17 mouse cellular contexts compared by ENCODE assay signal in genomic region chr9:115134736-115135135, GRCm38 (mm10).
DNase-seq lines count a peak whose midpoint lies in the region; ATAC-seq and TF ChIP-seq lines count a peak whose summit lies in the region.
"Had no signal": no experiment of that assay in that cellular context is flagged by ENCODE, and none has a peak within 500 bp of the region (broad histone marks: within the 10 kb centered on the region; RNA-seq: fewer than 3 reads in every experiment).

No protein-coding gene starts in this region.

- peak; percentile 18 to 25 for DNase-seq in cerebellum, postnatal 14 days
- no peak for DNase-seq in cerebellum, adult 2 months
- DNase-seq in kidney, postnatal 0 days (ENCODE audit: low spot score) = no peak
- no peak for DNase-seq in kidney, adult 8-10 months
- DNase-seq in A20 (ENCODE audit: low read depth, low spot score) = peak; percentile 6
- DNase-seq in ovary, adult 18-20 months (ENCODE audit: low spot score) = no peak
- DNase-seq in right cerebral cortex, postnatal 25 days = no peak
- DNase-seq: cerebellum, adult 11-12 months; heart, adult 11 months; kidney, adult 9 months; layer of hippocampus, adult 9-11 months; right cerebral cortex, postnatal 14 days had no signal

- TF ChIP-seq CTCF in cerebellum, adult 2 months (IDR thresholded peaks at IDR 0.05; ENCODE audit: borderline replicate concordance, insufficient read depth, low read depth, low read length) = no peak
- TF ChIP-seq CTCF in kidney, postnatal 0 days (IDR thresholded peaks at IDR 0.05; ENCODE audit: low read depth) = no peak

- H3K9me3 ChIP-seq in kidney, postnatal 0 days (replicated peaks; ENCODE audit: low read length) = no peaks in the 10 kb centered on the region
- H3K9me3 ChIP-seq in midbrain, embryonic 15.5 days = no peaks in the 10 kb centered on the region
- H3K9me3 ChIP-seq: stomach, embryonic 15.5 days had no signal

- no peaks in the 10 kb centered on the region for H3K36me3 ChIP-seq in kidney, postnatal 0 days (ENCODE audit: insufficient read depth, low read length)
- no peaks in the 10 kb centered on the region for H3K36me3 ChIP-seq in midbrain, embryonic 15.5 days (replicated peaks)
- H3K36me3 ChIP-seq: G1E; stomach, embryonic 15.5 days had no signal

- H3K4me2 ChIP-seq in kidney, postnatal 0 days (ENCODE audit: low read length) = no peak overlapping the region
- H3K4me2 ChIP-seq in midbrain, embryonic 15.5 days = no peak overlapping the region
- H3K4me2 ChIP-seq: lung, embryonic 14.5 days; stomach, embryonic 15.5 days had no signal

- no peaks in the 10 kb centered on the region for H3K27me3 ChIP-seq in cerebellum, adult 2 months (ENCODE audit: control insufficient read depth, insufficient read depth, low read length)
- H3K27me3 ChIP-seq in kidney, postnatal 0 days (ENCODE audit: insufficient read depth, low read length) = no peaks in the 10 kb centered on the region
- H3K27me3 ChIP-seq in midbrain, embryonic 15.5 days (replicated peaks) = no peaks in the 10 kb centered on the region
- H3K27me3 ChIP-seq: stomach, embryonic 15.5 days had no signal

- H3K27ac ChIP-seq in cerebellum, adult 2 months (ENCODE audit: insufficient read depth, low read length) = no peak overlapping the region
- 0 out of 2 replicates have a peak overlapping the region, but pooled peaks have one; percentile 19 for H3K27ac ChIP-seq in kidney, postnatal 0 days
- H3K27ac ChIP-seq in midbrain, embryonic 15.5 days = no peak overlapping the region
- H3K27ac ChIP-seq: macrophage; stomach, embryonic 15.5 days had no signal

- 26% methylated on average over 4 of the region's 4 CpGs for WGBS in cerebellum, adult 2 months
- 26% methylated on average over 4 of the region's 4 CpGs for WGBS in kidney, postnatal 0 days
- WGBS in midbrain, embryonic 15.5 days = 31% methylated on average over 4 of the region's 4 CpGs

- H3K9ac ChIP-seq in kidney, postnatal 0 days (ENCODE audit: low read depth, low read length) = no peak overlapping the region
- H3K9ac ChIP-seq in midbrain, embryonic 15.5 days = no peak overlapping the region
- H3K9ac ChIP-seq: lung, embryonic 14.5 days; stomach, embryonic 15.5 days had no signal

- TF ChIP-seq POLR2A in cerebellum, adult 2 months (IDR thresholded peaks at IDR 0.05; ENCODE audit: borderline replicate concordance, insufficient read depth, low read length) = no peak

- H3K4me3 ChIP-seq in cerebellum, adult 2 months (replicated peaks; ENCODE audit: insufficient read depth, low read depth, low read length) = no peak overlapping the region
- no peak overlapping the region for H3K4me3 ChIP-seq in kidney, postnatal 0 days (replicated peaks; ENCODE audit: low read depth, low read length)
- H3K4me3 ChIP-seq in midbrain, embryonic 15.5 days = no peak overlapping the region
- H3K4me3 ChIP-seq: stomach, embryonic 15.5 days had no signal

- no peaks in the 10 kb centered on the region for H3K4me1 ChIP-seq in cerebellum, adult 2 months (ENCODE audit: control insufficient read depth, insufficient read depth, low read length)
- peaks cover 15% of the 10 kb centered on the region; the same call in 1 of the 2 replicates for H3K4me1 ChIP-seq in kidney, postnatal 0 days (replicated peaks; ENCODE audit: insufficient read depth, low read length)
- peaks cover 9% of the 10 kb centered on the region; the same call in 1 of the 2 replicates for H3K4me1 ChIP-seq in midbrain, embryonic 15.5 days

- ATAC-seq in kidney, postnatal 0 days (replicated peaks; ENCODE audit: low FRiP score, low read depth) = 0 out of 2 replicates have a peak, but pooled peaks have one; percentile 26
- ATAC-seq in midbrain, embryonic 15.5 days (replicated peaks) = 0 out of 2 replicates have a peak, but pooled peaks have one; percentile 45

Comparison
In these comparisons a context has a peak if more than half of its experiments do, and no peak if none do; other contexts are left out.
1. DNase-seq: peak in cerebellum, postnatal 14 days (2 of 2) and A20 (single experiment); none in cerebellum, adult 2 months (0 of 2), kidney, postnatal 0 days (single experiment), kidney, adult 8-10 months (0 of 2), ovary, adult 18-20 months (single experiment) and right cerebral cortex, postnatal 25 days (single experiment).